Mouse (Mus musculus) forebrain, embryonic 10.5 days (tissue): ENCODE results near the gene Slc30a1. TPM values are rescaled to one million over a fixed set of nuclear protein-coding genes. Genes with fewer than 3 reads are reported as not detected.

Experiments
- DNase-seq: peaks from one replicate; pipeline ENCODE4 v3.0.0-alpha.2; 2017; ENCODE audit warnings: low spot score; ENCODE audit errors: extremely low spot score
- H3K27ac ChIP-seq: fragments of 300-500 bp; sonication (generic); 2 replicates; pipeline ENCODE4 v1.5.1; 2016; ENCODE audit warnings: mild to moderate bottlenecking
- H3K27me3 ChIP-seq: fragments of 300-500 bp; sonication (generic); 2 replicates; pipeline ENCODE4 v1.6.1; 2016; ENCODE audit warnings: mild to moderate bottlenecking; ENCODE audit not compliant: poor library complexity, severe bottlenecking
- H3K36me3 ChIP-seq: fragments of 300-500 bp; sonication (generic); replicated peaks from 2 replicates; pipeline ENCODE4 v1.6.1; 2016; ENCODE audit warnings: mild to moderate bottlenecking, moderate library complexity
- H3K4me1 ChIP-seq: fragments of 300-500 bp; sonication (generic); 2 replicates; pipeline ENCODE4 v1.6.1; 2016
- H3K4me3 ChIP-seq: fragments of 300-500 bp; sonication (generic); 2 replicates; pipeline ENCODE4 v1.5.1; 2016; ENCODE audit warnings: mild to moderate bottlenecking, moderate library complexity
- H3K9me3 ChIP-seq: fragments of 300-500 bp; sonication (generic); 2 replicates; pipeline ENCODE4 v1.6.1; 2016; ENCODE audit warnings: mild to moderate bottlenecking, moderate library complexity
- whole genome bisulfite sequencing: fragments of 180-500 bp; shearing (Covaris S2); methylation state at CpG from one replicate; pipeline ENCODE4 v1.1.7; 2016; 5-methylcytosine and 5-hydroxymethylcytosine counted together
- polyA plus RNA-seq: library from polyadenylated mRNA; unstranded; fragments of >200 nt; fragmentation: Nextera tagmentation; extraction: Ambion mirVana; gene quantifications from 2 replicates; pipeline ENCODE4 v1.2.1, GENCODE M21; 2016

The Slc30a1 gene
- polyA plus RNA-seq, 1 experiment from 2014 or later, result 1.5 TPM

DNA sequence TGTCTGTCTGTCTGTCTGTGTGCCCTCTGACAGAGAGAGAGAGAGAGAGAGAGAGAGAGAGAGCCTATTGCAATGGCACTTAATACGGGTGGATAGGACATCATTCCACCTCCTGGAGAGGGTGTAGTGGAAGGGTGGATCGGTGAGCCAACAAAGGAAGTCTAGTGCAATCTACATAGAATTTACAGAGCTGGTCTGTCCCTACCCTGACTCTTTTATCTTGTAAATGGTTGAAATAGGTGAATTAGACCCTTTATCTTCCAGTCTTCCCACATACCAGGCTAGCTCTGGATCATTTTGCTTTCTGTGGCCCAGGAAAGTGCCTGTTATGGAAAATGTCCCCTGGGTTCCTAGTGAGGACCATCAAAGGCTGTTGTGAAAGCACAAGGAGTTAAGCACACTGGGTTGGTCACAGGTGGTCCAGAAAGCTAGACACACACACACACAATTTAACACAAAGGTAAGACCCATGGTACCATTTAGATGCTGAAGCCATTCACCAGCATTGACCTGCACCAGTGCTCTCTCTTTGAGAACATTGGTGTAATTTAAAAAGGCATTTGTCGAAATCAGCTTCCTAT lies 24.0 kb downstream of the Slc30a1 start:
- DNase-seq, result no peak
- H3K27ac ChIP-seq, result no peak overlapping the region
- no peak overlapping the region for H3K4me3 ChIP-seq

GRCm38 (mm10) chr1:191932286-191932985 lies 25.9 kb downstream of the Slc30a1 start:
- no peak overlapping the region for H3K27ac ChIP-seq
- H3K36me3 ChIP-seq, result no peaks in the 10 kb centered on the region
- H3K27me3 ChIP-seq, result peaks cover 20% of the 10 kb centered on the region
- 78% methylated on average over 8 of the region's 8 CpGs for WGBS
- H3K9me3 ChIP-seq, result no peaks in the 10 kb centered on the region
- no peak for DNase-seq
- no peak overlapping the region for H3K4me3 ChIP-seq
- H3K4me1 ChIP-seq, result peaks cover 10% of the 10 kb centered on the region; the same call in 1 of the 2 replicates

More for the DNA sequence above, 24.0 kb downstream of the Slc30a1 start:
- Histone ChIP-seq H3K9me3 (no peaks in the 10 kb centered on the region), H3K4me1 (peaks cover 16% of the 10 kb centered on the region; the same call in 1 of the 2 replicates), H3K36me3 (no peaks in the 10 kb centered on the region), H3K27me3 (peaks cover 20% of the 10 kb centered on the region)
- 80% methylated on average over 3 of the region's 3 CpGs for WGBS

DNA sequence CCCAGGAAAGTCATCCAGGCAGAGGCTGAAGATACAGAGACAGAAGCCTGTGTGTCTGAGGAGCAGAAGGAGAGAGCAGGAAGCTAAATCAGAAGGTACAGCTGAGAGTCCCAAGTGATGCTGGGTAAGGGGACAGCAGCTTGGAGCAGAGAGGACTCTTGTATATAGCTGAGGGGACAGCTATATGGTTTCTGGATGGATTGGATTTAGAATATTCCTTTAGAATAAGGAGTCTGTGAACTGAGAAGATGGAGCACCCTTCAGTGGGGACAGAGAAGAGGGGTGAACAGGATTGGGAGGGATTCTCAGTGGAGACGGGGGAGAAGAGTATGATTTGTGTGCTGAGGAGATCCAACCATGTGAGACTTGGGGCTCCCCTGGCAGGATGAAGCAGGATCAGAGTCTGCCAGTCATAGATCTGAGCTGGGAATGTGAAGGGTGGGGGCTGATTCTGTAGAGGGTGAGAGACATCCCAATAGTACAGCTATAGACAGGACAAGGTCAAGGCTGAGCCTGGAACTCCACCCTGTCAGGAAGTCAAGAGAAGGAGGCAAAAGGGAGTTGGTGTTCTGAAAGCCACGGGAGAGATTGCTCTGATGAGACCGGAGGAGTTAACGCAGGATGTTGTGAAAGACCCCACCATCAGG lies 26.5 kb downstream of the Slc30a1 start:
- Histone ChIP-seq H3K27me3 (peaks cover 20% of the 10 kb centered on the region), H3K27ac (no peak overlapping the region), H3K4me3 (no peak overlapping the region), H3K9me3 (no peaks in the 10 kb centered on the region), H3K4me1 (peaks cover 8% of the 10 kb centered on the region; the same call in 1 of the 2 replicates), H3K36me3 (no peaks in the 10 kb centered on the region)
- DNase-seq, result no peak
- 70% methylated on average over 4 of the region's 4 CpGs for WGBS

DNA sequence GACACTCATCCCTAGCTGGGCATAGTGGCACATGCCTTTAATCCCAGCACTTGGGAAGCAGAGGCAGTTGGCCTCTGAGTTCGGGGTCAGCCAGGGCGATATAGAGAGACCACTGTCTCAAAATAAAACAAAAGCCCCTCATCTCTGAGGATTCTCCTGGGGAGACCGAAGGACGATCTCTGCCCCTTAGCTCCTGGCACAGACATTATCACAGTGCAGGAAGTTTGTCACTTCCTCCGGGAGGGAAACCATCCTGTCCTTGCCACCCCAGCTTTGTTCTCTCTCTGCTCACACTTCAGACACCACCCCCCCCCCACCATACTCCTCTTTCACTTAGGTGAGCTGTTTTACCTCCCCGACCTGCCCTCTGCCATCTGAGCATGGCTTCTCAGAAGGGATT lies 37.1 kb downstream of the Slc30a1 start:
- Histone ChIP-seq H3K4me3 (no peak overlapping the region), H3K4me1 (peaks cover 8% of the 10 kb centered on the region; the same call in 1 of the 2 replicates), H3K27ac (no peak overlapping the region), H3K27me3 (no peaks in the 10 kb centered on the region), H3K36me3 (no peaks in the 10 kb centered on the region), H3K9me3 (no peaks in the 10 kb centered on the region)
- no peak for DNase-seq
- WGBS, result 86% methylated on average over 6 of the region's 6 CpGs

GRCm38 (mm10) chr1:191945341-191945740 lies 38.8 kb downstream of the Slc30a1 start:
- no peaks in the 10 kb centered on the region for H3K36me3 ChIP-seq
- H3K9me3 ChIP-seq, result no peaks in the 10 kb centered on the region
- H3K4me3 ChIP-seq, result no peak overlapping the region
- WGBS, result 94% methylated on average over 8 of the region's 8 CpGs
- no peaks in the 10 kb centered on the region for H3K27me3 ChIP-seq
- no peak for DNase-seq
- H3K27ac ChIP-seq, result no peak overlapping the region
- H3K4me1 ChIP-seq, result peaks cover 8% of the 10 kb centered on the region; the same call in 1 of the 2 replicates

GRCm38 (mm10) chr1:191945756-191946155 lies 39.2 kb downstream of the Slc30a1 start:
- Histone ChIP-seq H3K4me3 (no peak overlapping the region), H3K4me1 (peaks cover 8% of the 10 kb centered on the region; the same call in 1 of the 2 replicates), H3K9me3 (no peaks in the 10 kb centered on the region), H3K36me3 (no peaks in the 10 kb centered on the region), H3K27me3 (no peaks in the 10 kb centered on the region), H3K27ac (no peak overlapping the region)
- DNase-seq, result no peak
- WGBS, result 83% methylated on average over 5 of the region's 5 CpGs

DNA sequence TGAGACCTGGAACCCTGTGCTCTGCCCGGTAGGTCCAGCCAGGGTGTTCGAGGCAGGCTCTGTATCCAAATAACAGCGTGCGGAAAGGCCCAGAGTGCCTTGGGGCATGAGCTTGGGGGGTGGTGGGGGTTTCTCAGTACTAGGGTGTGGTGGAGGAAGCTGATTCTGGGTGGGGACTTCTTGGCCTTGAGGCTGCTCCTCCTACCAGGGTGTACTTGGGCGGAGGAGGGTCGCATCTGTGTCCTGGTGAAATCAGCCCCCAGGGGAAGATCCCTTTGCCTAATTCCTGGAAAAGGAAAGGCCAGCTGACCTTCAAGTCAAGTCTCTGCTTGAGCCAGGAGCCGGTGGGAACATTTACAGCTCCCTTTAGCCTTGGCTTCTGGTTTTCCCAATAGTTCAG lies 39.7 kb downstream of the Slc30a1 start:
- Histone ChIP-seq H3K27ac (no peak overlapping the region), H3K4me3 (no peak overlapping the region), H3K9me3 (no peaks in the 10 kb centered on the region), H3K36me3 (no peaks in the 10 kb centered on the region), H3K27me3 (no peaks in the 10 kb centered on the region), H3K4me1 (peaks cover 8% of the 10 kb centered on the region; the same call in 1 of the 2 replicates)
- DNase-seq, result no peak
- 83% methylated on average over 7 of the region's 7 CpGs for WGBS

DNA sequence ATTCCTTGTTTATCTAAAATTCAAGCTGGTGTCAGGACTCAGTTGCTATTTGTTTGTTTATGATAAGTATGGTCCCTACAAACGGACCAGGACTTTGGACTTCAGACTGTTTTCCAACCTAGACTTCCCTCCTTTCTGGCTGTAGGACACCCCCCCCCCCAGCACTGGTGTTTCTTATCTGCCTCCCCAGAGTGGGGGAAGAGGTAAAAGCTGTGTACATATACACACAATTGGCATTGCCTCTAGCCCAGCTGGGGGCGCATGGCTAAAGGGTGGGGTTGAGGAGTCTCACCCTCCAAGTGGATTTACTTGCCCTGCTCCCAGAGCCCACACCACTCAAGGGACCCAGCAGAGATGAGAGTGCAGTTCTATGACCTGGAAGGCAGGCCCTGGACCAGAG lies 40.3 kb downstream of the Slc30a1 start:
- Histone ChIP-seq H3K4me3 (no peak overlapping the region), H3K9me3 (no peaks in the 10 kb centered on the region), H3K36me3 (no peaks in the 10 kb centered on the region), H3K27me3 (no peaks in the 10 kb centered on the region), H3K27ac (no peak overlapping the region), H3K4me1 (peaks cover 8% of the 10 kb centered on the region; the same call in 1 of the 2 replicates)
- 97% methylated on average over 2 of the region's 2 CpGs for WGBS
- no peak for DNase-seq

- DNase-seq, result no peak
- WGBS, result 79% methylated on average over 8 of the region's 8 CpGs
- H3K27ac ChIP-seq, result no peak overlapping the region
These were observed 41.2 kb downstream of the Slc30a1 start for GRCm38 (mm10) chr1:191947796-191948195.

DNA sequence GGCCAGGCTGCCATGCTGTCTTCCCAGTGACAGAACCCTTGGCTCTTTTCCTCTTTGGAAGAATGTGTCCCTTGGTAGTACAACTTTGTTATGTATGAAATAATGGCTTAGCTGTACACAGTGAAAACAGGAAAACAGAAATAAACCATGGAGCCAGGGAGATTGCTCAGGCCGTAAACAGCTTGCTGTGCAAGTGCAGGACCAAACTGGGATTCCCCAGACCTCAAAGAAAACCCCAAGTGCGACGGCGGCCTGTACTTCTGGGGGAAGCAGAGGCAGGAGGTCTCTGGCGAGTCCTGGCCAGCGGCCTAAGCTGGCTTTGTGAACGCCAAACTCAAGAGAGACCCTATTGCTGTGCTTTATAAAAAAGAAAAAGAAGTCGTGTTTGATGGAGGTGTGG lies 42.0 kb downstream of the Slc30a1 start:
- H3K36me3 ChIP-seq, result no peaks in the 10 kb centered on the region
- H3K4me1 ChIP-seq, result peaks cover 8% of the 10 kb centered on the region; the same call in 1 of the 2 replicates
- H3K9me3 ChIP-seq, result no peaks in the 10 kb centered on the region
- H3K27ac ChIP-seq, result no peak overlapping the region
- H3K4me3 ChIP-seq, result no peak overlapping the region
- no peak for DNase-seq
- WGBS, result 85% methylated on average over 8 of the region's 8 CpGs
- no peaks in the 10 kb centered on the region for H3K27me3 ChIP-seq

More at GRCm38 (mm10) chr1:191947796-191948195, 41.2 kb downstream of the Slc30a1 start:
- H3K4me3 ChIP-seq, result no peak overlapping the region
- H3K4me1 ChIP-seq, result peaks cover 8% of the 10 kb centered on the region; the same call in 1 of the 2 replicates
- no peaks in the 10 kb centered on the region for H3K9me3 ChIP-seq
- H3K36me3 ChIP-seq, result no peaks in the 10 kb centered on the region
- H3K27me3 ChIP-seq, result no peaks in the 10 kb centered on the region

- Histone ChIP-seq H3K4me3 (no peak overlapping the region), H3K27me3 (no peaks in the 10 kb centered on the region), H3K9me3 (no peaks in the 10 kb centered on the region), H3K4me1 (peaks cover 11% of the 10 kb centered on the region; the same call in 1 of the 2 replicates), H3K36me3 (no peaks in the 10 kb centered on the region), H3K27ac (no peak overlapping the region)
- no peak for DNase-seq
- WGBS, result 66% methylated on average over 2 of the region's 2 CpGs
These were observed 44.0 kb downstream of the Slc30a1 start for GRCm38 (mm10) chr1:191950611-191951010.

DNA sequence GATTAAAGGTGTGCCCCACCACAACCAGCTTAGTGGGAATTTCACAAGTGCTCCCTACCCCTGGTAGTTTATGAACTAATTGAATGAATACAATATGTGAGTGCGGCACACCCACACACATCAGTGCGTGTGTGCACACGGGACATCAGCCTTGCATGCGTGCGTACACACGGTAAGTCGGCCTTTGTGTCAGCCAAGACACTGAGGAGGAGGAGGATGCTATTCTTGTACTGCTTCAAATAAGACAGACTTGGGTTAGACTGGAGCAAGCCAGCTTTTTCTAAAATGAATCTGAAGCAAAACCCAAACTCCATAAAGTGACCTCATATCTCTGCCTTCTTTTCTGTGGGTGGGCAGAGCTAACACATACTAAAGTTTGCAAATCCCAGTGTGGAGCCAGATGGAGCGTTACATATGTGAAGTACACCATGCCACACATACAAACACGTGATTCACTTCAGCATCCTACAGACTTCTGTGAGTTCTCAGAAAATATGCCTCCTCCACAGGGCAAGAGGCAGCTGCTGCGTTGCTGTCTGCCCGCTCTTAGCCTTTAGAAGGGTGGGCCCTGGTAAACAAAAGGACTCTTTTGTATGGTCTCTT lies 46.3 kb downstream of the Slc30a1 start:
- H3K27ac ChIP-seq, result no peak overlapping the region
- no peak overlapping the region for H3K4me3 ChIP-seq
- H3K27me3 ChIP-seq, result no peaks in the 10 kb centered on the region
- DNase-seq, result no peak
- H3K9me3 ChIP-seq, result no peaks in the 10 kb centered on the region
- WGBS, result 93% methylated on average over 11 of the region's 11 CpGs
- peaks cover 6% of the 10 kb centered on the region; the same call in 1 of the 2 replicates for H3K4me1 ChIP-seq
- H3K36me3 ChIP-seq, result no peaks in the 10 kb centered on the region
